Mouse (Mus musculus) skeletal muscle tissue, adult 2 months (tissue): ENCODE measurements at regions not wholly inside any gene's neighbourhood (a gene's known extent, or its start where the extent isn't known, plus 50 kb on each side); places are given as distances from the start of the nearest gene placed in this dataset.

ENCODE experiments used
- DNase-seq: peaks from one replicate; pipeline ENCODE4 v3.0.0-alpha.2; 2012; ENCODE audit warnings: low read depth, low spot score

DNA sequence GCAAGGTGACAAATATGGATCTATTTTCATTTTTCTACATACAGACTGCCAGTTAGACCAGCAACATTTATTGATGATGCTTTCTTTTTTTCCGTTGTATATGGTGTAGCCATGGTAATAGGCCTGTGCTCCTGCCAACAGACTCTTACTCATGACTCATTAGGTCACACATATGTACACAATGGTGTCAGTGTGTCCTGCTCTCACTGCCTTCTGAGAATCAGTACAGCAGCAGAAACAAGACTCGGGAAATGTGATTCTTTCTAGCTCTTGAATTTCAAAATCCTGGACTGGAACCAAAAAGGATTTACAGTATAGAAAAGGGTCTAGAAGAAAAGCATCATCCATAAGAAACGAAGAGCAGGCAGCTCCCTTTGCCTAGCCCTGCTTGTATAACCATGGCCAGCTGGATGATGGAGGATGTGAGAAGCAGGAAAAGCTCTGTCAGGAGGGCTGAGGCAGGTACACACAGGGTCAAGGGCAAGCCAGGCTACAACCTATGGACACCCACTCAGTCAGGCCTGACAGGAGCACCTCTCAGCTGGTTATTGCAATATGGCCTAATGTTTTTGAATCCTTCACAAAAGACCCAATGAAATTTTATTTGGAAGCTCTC is 132.2 kb downstream of the Tmem17 start:
- no peak for DNase-seq

DNA sequence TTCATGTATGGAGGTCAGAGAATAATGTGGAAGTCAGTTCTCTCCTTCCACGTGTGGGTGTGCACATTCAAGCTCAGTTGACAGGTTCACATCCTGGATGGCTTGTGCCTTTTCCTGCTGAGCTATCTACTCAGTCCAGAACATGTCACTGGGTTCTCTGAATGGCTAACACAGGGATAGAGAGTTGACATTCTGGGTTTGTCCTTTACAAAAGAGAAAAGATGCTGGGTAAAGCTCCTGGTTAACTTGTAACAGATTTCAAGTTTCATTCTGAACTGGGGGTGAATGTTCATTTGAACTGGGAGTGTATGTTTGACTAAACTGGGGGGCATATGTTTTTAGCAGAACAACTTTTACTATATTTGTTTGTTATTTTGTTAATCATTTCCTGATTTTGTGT is 133.0 kb downstream of the Tmem17 start:
- DNase-seq: no peak

DNA sequence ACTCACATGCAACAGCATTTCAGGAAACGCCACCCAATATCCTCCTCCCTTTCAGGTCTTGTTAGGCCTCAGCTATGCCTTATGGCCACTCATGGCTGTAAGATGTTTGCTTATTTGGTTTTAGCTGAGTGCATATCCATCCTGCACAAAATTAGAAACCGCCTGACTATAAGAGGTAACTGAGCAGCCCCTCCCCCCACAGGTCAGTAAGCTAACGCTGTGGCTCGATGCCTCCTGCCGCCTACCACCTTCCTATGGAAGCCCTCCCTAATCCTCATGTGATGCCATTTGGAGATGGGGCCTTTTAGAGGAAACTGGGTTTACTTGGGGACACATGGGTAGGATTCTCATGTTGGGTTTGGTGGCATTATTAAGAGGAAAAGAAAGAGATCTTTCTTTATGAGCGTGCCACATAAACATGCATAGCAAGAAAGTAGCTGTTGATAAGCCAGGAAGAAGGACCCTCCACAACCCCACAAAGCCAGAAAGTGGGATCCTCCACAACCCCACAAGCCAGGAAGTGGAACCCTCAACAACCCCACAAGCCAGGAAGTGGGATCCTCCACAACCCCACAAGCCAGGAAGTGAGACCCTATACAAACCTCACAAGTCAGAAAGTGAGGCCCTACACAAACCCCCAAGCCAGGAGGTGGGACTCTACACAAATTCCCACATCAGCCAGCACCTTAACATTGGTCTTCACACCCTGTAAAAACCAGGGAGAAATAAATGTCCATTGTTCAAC is 134.5 kb downstream of the Tmem17 start:
- no peak for DNase-seq

DNA sequence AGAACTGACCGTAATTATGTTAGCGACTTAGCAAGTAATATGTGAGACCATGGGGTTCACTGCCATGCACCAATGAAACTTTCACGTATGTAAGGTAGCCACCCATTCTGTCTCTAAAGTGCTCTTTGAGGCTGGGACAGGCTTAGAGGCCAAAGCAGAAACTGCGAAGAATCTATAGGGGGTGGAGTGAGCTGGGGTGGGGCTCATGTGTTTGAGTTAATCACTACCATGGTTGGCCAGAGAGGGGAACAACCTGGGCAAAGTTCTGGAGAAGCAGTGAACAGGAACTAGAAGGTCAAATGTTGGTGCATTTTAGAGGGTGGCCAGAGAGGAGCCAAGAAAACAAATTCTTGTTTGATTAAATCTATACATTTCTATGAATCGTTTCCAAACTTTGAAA is 136.4 kb downstream of the Tmem17 start:
- DNase-seq: no peak

DNA sequence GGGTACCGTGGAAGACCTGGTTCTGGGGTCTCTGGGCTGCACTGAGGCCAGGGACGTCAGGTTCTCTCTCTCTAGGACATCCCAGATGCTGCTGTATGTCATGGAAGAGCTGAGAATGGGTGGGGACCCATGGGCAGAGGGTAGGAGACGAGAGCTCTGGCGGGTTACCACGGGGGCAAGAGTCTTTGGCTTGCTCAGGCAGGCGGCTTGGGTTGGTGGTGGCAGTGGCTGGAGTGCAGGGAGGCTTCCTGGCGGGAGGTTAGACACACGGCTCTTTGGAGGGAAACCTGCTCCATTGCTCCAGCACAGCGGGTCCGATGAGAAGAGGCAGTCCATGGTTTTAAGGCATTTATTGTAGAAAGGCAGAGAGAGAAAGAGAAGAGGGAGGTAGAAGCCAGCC is 138.9 kb downstream of the Tmem17 start:
- DNase-seq: no peak

DNA sequence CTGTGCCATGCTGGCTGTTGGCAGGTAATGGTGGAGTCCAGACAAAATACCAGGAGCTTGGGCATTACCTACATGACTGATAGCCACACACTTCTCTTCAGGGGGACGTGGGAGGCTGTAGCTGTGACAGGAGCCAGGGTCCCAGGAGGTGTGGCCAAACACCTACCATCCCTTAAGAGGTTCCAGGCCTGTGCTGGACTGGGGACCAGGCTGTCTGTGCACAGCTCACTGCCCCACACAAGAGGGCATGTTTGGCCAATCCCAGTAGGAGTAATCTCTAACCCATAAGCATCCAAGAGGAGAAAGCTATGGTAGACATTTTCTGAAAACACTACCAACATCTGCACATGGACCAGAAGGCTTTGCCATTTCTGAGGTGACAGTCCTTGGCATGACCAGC is 139.4 kb downstream of the Tmem17 start:
- no peak for DNase-seq

DNA sequence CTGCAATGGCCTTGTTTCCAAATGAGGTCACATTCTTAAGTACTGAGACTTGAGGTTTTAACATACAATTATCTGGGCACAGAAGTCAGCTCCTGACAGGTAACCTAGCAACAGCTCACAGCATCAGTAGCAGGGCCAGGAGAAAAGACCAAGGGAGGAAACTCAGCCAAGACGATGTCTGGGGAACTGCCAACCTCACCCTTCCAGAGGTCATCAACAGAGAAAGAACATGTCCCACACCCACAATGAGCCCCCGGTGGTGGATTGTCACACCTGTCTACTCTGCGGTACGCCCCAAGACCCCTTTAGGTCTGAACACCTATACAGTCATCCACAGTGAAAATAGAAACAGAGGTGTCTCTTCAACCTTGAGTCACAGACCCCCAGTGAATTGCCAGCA is 140.0 kb downstream of the Tmem17 start:
- DNase-seq: no peak

DNA sequence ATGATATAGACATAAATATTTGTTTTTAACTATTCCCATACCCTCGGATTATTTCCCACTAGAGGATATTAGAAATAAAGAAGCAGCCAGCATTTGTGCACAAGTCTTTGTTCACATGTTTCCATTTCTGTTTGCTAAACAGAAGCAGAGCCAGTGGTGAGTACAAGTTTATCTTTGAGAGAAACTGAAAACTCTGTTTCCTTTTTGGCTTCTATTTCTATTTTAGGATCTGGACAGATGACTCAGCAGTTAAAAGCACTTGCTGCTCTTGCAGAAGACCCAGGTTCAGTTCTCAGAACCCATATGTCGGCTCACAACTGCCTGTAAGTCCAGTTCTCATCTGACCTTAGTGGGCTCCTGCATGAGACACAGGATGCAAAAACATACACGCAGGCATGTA is 141.0 kb downstream of the Tmem17 start:
- no peak for DNase-seq

DNA sequence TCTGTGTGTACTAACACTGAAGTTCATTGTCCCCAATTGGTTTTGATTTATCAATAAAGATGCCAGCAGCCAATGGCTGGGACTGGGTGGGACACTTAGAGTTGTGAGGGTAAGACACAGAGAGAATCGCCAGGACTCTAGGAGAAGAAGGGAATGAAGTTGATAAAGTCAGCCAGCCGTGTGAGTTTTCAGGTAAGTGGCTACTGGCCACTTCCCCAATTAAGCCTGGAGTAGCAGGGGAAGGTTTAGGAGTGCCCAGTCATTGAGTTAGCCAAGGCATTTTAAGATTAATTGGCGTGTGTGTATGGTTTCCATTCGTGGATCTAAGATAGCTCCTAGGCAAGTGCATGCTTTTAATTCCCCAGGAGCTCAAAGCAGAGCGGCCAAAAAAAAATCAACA is 141.5 kb downstream of the Tmem17 start:
- DNase-seq: no peak

DNA sequence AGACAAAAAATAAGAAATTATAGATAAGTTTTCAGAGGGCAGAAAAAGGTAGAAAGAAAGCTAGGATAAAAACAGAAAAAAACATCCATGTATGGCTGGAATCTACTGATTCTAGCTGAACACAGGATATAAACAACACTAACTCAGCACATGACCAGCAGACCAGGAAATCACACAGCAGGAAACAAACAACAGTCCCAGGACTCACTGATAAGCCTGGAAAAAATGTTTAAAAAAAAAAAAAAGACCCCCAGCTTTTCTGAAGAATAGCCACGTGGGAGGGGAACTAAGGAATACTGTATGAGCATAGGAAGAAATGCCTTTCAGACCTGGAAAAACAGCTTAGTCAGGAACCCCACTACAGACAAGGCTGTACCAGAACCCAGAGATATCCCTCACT is 145.7 kb downstream of the Tmem17 start:
- no peak for DNase-seq

DNA sequence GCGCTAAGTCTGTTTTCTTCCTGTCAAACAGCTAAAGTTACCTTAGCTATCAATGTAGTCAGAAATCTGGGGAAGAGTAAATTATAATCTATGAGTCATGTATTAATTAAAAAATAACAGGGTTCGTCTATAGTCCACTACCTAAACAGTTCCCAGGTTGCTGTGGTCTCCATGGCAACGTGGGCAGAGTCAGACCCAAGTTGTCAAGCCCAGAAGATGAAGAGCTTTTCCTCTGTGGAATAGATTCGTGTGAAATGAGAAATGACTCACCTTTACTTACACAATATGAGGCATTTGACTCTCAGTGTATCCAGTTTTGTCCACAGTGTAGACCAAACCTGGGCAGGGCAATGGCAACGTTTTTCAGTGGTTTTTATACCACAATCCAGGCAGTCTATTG is 149.2 kb downstream of the Tmem17 start:
- no peak for DNase-seq

DNA sequence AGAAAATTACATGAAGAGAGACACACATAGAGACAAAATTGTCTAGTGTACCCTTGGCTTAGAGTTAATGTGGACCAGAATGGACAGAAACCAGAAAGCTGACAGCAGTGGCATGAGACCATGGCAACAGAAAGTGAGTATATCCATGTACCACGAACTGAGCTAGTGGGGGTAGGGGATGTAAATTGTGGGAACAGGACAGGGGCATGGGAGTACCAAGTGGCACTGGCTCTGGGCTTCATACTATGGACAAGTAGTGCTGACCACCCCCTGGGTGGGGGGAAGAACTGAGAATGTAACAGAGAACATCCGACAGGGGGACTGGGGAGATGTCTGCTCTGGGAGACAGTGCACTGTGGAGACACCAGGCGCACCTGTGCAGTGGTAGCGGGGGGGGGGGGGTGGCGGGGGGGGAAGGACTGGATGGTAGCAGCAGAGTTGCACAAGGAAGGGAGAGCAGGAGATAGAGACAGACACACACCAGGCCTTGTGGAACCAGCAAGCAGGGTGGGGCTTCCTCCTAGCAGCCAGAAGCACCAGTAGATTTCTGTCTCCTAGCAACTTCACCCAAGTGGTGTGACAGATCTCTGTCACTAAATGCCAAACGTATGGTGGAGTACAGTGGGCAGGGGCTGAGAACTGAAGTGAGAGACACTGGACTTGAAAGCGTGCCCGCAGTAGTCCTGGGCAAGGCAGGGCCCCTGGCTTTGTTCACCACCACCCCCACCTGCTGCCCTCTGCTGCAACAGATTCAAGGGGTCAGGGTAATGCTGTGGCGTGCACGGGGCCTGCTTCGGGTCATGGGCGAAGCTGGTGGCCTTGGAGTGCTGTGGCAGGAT is 150.0 kb downstream of the Tmem17 start:
- DNase-seq: no peak

DNA sequence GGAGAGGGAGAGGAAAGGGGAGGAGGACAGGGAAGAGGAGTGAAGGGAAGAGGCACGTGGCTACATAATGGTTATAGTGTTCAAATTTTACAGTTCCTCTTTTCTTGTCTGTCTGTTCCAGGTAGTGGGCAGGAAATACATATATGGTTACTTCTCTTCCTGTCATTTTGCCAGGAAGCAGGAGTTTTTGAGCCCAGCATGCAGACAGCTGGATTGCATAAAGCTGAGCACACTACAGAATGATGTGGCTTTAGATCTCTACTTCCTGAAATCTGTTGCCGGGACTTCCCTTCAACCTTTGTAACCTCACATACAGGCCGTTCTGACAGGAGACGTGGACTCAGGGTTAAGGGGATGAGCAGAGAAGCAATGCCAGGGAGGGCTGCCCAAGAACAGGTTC is 154.1 kb downstream of the Tmem17 start:
- DNase-seq: peak; percentile 27

DNA sequence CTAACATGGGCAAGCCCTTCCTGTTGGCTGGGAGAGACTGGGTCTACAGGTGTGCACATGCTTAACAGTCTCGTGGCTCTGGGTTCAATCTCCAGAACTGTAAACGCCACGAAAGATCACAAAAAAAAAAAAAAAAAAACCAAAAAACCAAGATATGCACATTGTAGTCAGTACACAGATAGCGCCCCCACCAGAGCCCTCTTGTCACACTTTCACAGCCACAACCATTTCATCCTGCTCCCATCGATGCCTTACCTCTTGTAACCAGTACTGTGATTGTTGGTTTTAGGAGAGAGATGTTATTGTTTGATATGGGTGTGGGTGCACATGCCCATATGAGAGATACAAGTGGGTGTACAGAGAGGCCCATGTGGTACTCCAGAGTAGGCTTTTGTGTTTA is 154.5 kb downstream of the Tmem17 start:
- DNase-seq: no peak

DNA sequence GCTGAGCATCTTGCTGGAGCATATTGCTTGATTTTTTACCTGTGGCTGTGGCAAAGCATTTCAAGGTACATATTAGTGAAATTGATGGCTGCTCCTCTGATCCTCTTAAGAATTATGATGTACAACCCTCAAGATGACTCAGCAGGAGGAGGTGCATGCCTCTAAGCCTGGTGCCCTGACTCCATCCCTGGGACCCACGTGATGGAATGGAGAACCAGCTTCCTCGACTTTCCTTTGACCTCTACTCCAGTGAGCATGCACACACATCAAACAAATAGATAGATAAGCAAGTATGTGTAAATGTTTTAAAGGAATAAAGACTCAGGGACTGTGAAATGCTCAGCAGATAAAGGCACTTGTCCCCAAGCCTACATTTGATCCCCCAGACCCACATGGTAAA is 156.3 kb downstream of the Tmem17 start:
- DNase-seq: no peak

DNA sequence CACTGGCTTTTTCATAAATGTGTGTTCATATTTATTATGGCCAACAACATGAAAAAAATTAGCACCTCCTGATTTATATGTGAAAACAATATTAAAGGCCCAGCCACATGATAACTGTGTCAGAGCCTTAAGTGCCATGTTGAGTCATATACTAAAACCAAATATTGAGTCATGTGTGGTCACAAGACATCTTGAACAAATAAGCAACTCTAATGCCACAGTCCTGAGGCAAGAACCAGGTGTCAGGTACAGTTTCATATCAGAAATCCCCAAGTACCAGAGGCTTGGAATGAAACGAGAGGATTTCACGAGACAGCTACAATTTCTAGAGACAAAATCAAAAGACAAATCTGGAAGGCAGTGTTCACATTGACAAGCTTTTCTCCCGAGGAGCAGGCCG is 157.4 kb downstream of the Tmem17 start:
- DNase-seq: no peak

DNA sequence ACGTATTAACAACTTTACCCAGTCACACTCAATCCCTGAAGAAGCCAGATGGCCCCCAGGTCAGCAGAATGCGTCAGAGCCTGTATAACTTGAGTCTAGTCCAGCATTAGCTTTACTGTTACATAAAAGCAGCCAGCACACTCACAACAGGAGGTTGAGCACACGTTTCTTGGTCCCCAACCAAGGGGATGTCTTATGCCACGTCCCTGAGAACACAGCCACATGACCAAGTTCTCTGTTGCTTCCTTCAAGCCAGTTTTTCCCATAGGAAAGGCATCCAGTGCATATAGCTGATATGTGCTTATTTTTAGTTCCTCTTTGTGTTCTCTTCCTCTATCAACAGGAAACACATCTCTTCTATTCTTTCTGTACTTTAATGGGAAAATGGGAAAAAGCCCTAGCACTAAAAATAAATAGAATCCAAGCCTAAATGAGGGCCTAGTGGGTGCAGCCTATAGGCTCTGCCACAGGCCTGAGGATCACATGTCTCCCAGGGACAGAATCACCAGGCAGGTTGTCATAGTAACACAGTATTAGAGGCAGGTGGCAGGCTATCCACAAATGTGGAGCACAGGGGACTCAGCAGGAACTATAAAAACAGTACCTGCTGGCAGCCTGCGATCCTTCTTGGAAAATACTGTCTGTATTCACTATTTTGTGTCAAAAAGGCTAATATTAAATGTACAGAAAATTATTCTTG is 160.1 kb downstream of the Tmem17 start:
- no peak for DNase-seq

DNA sequence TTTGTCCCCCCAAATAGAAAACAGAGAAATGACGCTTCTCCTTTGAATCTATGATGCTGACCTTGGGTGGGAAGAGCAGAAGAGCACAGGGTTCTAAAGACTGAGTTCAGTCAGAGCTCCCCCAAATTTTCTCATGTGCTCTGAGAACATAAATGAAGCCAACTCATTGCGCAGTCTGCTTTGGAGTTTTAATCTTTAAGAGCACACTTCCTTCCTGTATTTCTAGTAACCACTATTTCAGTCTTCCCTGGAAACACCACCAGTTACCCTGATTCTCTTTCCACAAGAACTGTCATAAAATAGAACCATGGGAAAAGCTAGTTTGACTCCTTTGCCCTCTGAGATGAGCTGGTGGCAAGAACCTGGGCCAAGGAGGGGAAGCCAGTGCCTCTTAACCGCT is 163.2 kb downstream of the Tmem17 start:
- DNase-seq: no peak

DNA sequence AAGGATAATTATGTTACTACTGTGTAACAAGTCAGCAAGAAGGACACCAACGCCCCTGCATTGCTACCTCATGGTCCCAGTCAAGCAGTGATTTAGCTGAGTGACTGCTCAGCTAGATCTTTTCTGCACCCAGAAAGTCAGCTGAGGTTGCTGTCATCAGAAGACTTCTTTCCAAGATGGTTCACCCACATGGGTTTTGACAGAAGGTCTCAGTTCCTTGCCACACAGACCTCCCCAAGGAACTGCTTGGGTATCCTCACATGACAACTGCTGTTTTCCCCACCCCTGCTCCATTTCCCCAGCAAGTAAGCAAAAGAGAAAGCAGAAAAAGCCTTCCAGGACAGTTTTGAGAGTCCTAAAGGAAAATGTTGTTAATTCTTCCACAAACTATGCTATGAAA is 163.9 kb downstream of the Tmem17 start:
- DNase-seq: no peak

DNA sequence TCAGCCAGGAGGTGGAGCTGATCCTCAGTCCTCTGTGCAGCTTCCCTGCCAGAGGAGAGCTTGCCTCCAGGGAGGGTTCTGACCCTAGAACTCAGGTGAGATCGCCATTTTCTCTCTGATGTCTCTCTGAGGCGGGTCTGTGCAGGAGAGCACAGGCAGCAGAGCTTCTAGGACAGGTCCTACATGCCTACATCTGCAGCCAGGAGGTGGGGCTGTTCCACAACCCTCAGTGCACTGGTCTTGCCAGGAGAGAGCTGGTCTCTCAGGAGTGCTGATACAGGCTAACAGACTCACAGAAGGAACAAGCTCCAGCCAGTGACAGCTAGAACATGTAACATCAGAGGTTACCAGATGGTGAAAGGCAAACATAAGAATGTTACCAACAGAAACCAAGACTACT is 165.4 kb downstream of the Tmem17 start:
- DNase-seq: peak; percentile 34

DNA sequence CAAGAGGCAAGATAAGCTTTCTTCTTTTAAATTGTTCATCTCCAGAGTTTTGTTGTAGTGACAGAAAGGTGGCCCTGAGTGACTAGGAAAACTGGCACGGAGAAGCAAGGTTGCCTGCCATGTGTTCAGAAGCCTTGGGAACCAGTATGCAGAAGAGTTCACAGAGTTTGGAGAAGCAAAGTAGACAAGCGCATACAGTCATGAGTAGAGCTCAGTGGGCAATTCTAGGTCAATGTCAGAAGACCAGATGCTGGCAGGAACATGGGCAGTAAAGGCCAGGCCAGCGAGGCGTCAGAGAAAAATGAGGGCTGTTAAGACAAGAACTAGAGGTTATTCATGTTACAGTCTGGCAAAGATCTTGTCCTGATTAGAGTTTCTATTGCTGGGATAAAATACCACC is 172.7 kb downstream of the Tmem17 start:
- DNase-seq: no peak

DNA sequence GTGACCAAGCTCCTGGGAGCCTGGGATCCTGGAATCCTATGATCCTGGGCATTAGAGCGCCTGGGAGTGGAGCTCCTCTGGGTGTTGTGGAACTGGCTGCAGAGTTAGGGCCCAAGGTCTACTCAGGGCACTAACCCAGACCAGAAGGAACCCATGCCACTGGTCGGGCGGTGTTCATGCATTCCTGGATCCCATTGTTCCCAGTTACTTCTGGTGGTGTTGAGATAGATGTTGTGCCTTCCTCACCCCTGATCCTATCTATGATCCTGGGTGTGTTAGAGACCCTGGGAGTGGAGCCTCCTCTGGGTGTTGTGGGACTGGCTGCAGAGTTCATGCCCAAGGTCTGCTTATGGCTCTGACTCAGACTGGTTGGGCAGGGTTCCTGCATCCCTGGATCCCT is 169.9 kb downstream of the B3gnt2 start:
- no peak for DNase-seq
